In the genomic region with DNA sequence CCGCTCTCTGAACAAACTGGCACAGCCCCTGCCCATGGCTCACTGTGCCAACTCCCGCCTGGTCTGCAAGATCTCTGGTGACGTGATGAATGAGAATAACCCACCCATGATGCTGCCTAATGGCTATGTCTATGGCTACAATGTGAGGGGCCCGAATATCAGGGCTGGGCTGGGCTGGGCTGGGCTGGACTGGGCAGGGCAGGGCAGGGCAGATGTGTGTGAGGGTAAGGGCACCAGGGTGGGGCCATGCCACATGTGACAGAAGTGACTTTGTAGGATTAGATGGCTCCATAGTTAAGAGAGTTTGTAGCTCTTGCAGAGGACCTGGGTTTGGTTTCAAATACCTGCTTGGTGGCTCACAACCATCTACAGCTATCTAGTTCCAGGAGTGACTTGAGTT, we compare ENCODE assay signal across 21 mouse cellular contexts. TPM values are rescaled to one million over a fixed set of nuclear protein-coding genes. Genes with fewer than 3 reads are reported as not detected.
DNase-seq lines count a peak whose midpoint lies in the region; ATAC-seq and TF ChIP-seq lines count a peak whose summit lies in the region.
"Had no signal": no experiment of that assay in that cellular context is flagged by ENCODE, and none has a peak within 500 bp of the region (broad histone marks: within the 10 kb centered on the region; RNA-seq: fewer than 3 reads in every experiment).

No protein-coding gene starts in this region.

- TF ChIP-seq CTCF in spleen, adult 2 months (IDR thresholded peaks at IDR 0.05; ENCODE audit: extremely low read depth, insufficient read depth, insufficient read length, insufficient replicate concordance) = no peak

- TF ChIP-seq POLR2A in spleen, adult 2 months (IDR thresholded peaks at IDR 0.05; ENCODE audit: low read depth, low read length) = no peak

- H3K4me2 ChIP-seq in liver, embryonic 13.5 days = peak overlapping the region; percentile 47
- H3K4me2 ChIP-seq: embryonic facial prominence, embryonic 13.5 days; forebrain, embryonic 13.5 days; limb, embryonic 13.5 days; lung, embryonic 14.5 days; midbrain, embryonic 12.5 days had no signal

- 89% methylated on average over 4 of the region's 4 CpGs for WGBS in spleen, adult 2 months
- 73% methylated on average over 4 of the region's 4 CpGs for WGBS in liver, embryonic 13.5 days (ENCODE audit: insufficient replicate concordance)
- WGBS in limb, embryonic 10.5 days = 93% methylated on average over 4 of the region's 4 CpGs

- H3K4me1 ChIP-seq in spleen, adult 2 months (ENCODE audit: control insufficient read depth, insufficient read depth, insufficient read length) = peaks cover 5% of the 10 kb centered on the region; the same call in 1 of the 2 replicates
- peaks cover 37% of the 10 kb centered on the region for H3K4me1 ChIP-seq in liver, embryonic 13.5 days (replicated peaks)
- no peaks in the 10 kb centered on the region for H3K4me1 ChIP-seq in limb, embryonic 10.5 days
- H3K4me1 ChIP-seq: embryonic facial prominence, embryonic 13.5 days; forebrain, embryonic 13.5 days; limb, embryonic 13.5 days; midbrain, embryonic 12.5 days had no signal

- no peaks in the 10 kb centered on the region for H3K9me3 ChIP-seq in liver, embryonic 13.5 days (replicated peaks)
- H3K9me3 ChIP-seq in limb, embryonic 10.5 days (replicated peaks) = no peaks in the 10 kb centered on the region
- H3K9me3 ChIP-seq: embryonic facial prominence, embryonic 13.5 days; forebrain, embryonic 13.5 days; limb, embryonic 13.5 days; midbrain, embryonic 12.5 days had no signal

- peak overlapping the region; percentile 43 for H3K27ac ChIP-seq in spleen, adult 2 months (ENCODE audit: insufficient read depth, low read length)
- H3K27ac ChIP-seq in liver, embryonic 13.5 days = peak overlapping the region; percentile 66
- no peak overlapping the region for H3K27ac ChIP-seq in limb, embryonic 10.5 days
- H3K27ac ChIP-seq: embryonic facial prominence, embryonic 13.5 days; forebrain, embryonic 13.5 days; left cerebral cortex, adult 2 months; limb, embryonic 13.5 days; midbrain, embryonic 12.5 days had no signal

- ATAC-seq in liver, embryonic 13.5 days (ENCODE audit: low read depth) = peak; percentile 91
- ATAC-seq in megakaryocyte-erythroid progenitor cell, adult 5-6 weeks (replicated peaks; ENCODE audit: low FRiP score, low TSS enrichment, poor library complexity, severe bottlenecking) = peak; percentile 42
- ATAC-seq: forebrain, embryonic 13.5 days had no signal

- H3K9ac ChIP-seq in liver, embryonic 13.5 days = peak overlapping the region; percentile 39; the same call in 1 of the 2 replicates
- H3K9ac ChIP-seq: embryonic facial prominence, embryonic 13.5 days; forebrain, embryonic 13.5 days; limb, embryonic 13.5 days; lung, embryonic 14.5 days; midbrain, embryonic 12.5 days had no signal

- peaks cover 22% of the 10 kb centered on the region for H3K36me3 ChIP-seq in spleen, adult 2 months (ENCODE audit: control insufficient read depth, insufficient read depth, low read length)
- peaks cover 79% of the 10 kb centered on the region for H3K36me3 ChIP-seq in liver, embryonic 13.5 days
- peaks cover 81% of the 10 kb centered on the region for H3K36me3 ChIP-seq in limb, embryonic 10.5 days

- peak; percentile 20 to 38 for DNase-seq in cerebellum, postnatal 10 days
- no peak for DNase-seq in cerebellum, adult 18-20 months
- DNase-seq in spleen, adult 2 months (ENCODE audit: low read depth in 1 of 2, low spot score in 2 of 2) = no peak
- no peak for DNase-seq in spleen, adult 18-20 months
- no peak for DNase-seq in liver, embryonic 13.5 days
- no peak for DNase-seq in lung, postnatal 36 days
- DNase-seq in limb, embryonic 10.5 days (ENCODE audit: low spot score) = no peak
- DNase-seq: adrenal gland, adult 8-10 months; cerebellum, adult 9-11 months; gastrocnemius, postnatal 10 days; kidney, postnatal 14 days; right cerebral cortex, postnatal 25 days; thymus, postnatal 14 days had no signal

- H3K27me3 ChIP-seq in spleen, adult 2 months (ENCODE audit: control insufficient read depth, insufficient read depth, low read length) = no peaks in the 10 kb centered on the region
- H3K27me3 ChIP-seq in liver, embryonic 13.5 days = no peaks in the 10 kb centered on the region
- H3K27me3 ChIP-seq in limb, embryonic 10.5 days (ENCODE audit: low read depth, poor library complexity, severe bottlenecking) = no peaks in the 10 kb centered on the region
- H3K27me3 ChIP-seq: CH12.LX; embryonic facial prominence, embryonic 13.5 days; forebrain, embryonic 13.5 days; limb, embryonic 13.5 days; midbrain, embryonic 12.5 days had no signal

- H3K4me3 ChIP-seq in spleen, adult 2 months (ENCODE audit: extremely low read depth, insufficient read depth, insufficient read length) = no peak overlapping the region
- H3K4me3 ChIP-seq in liver, embryonic 13.5 days (replicated peaks) = no peak overlapping the region
- H3K4me3 ChIP-seq in limb, embryonic 10.5 days = no peak overlapping the region
- H3K4me3 ChIP-seq: embryonic facial prominence, embryonic 13.5 days; forebrain, embryonic 13.5 days; left cerebral cortex, adult 2 months; limb, embryonic 13.5 days; midbrain, embryonic 12.5 days had no signal

RNA-seq across cellular contexts. Expression of a gene that starts 6.7 kb away (rescaled TPM):
- 4.1 and 4.9 TPM in 2 replicates for polyA plus RNA-seq in spleen, adult 2 months (2012; rRNA removed)
- 2.2 and 2.7 TPM in 2 replicates for polyA plus RNA-seq in liver, embryonic 13.5 days (2015; fragmentation: Nextera tagmentation; extraction: Ambion mirVana)
- 9.5 and 13.2 TPM in 2 replicates for total RNA-seq in megakaryocyte-erythroid progenitor cell, adult 5-6 weeks (2014; fragmentation: Nextera tagmentation)
- total RNA-seq in megakaryocyte-erythroid progenitor cell, adult 5-6 weeks (2017) = 4.9 and 6.2 TPM in 2 replicates
- polyA plus RNA-seq in limb, embryonic 10.5 days (2016; fragmentation: Nextera tagmentation; extraction: Ambion mirVana) = 6.0 and 8.6 TPM in 2 replicates

RNA-seq across cellular contexts. Expression of a gene that starts 36.4 kb away (rescaled TPM):
- 68.2 and 77.3 TPM in 2 replicates for polyA plus RNA-seq in spleen, adult 2 months (2012; rRNA removed)
- 54.9 and 58.2 TPM in 2 replicates for polyA plus RNA-seq in liver, embryonic 13.5 days (2015; fragmentation: Nextera tagmentation; extraction: Ambion mirVana)
- total RNA-seq in megakaryocyte-erythroid progenitor cell, adult 5-6 weeks (2014; fragmentation: Nextera tagmentation) = 60.4 and 69.2 TPM in 2 replicates
- total RNA-seq in megakaryocyte-erythroid progenitor cell, adult 5-6 weeks (2017) = 218 and 226 TPM in 2 replicates
- 161 and 162 TPM in 2 replicates for polyA plus RNA-seq in limb, embryonic 10.5 days (2016; fragmentation: Nextera tagmentation; extraction: Ambion mirVana)

Comparison
In these comparisons a context has a peak if more than half of its experiments do, and no peak if none do; other contexts are left out.
1. DNase-seq: peak in cerebellum, postnatal 10 days (2 of 2); none in cerebellum, adult 18-20 months (0 of 2), spleen, adult 2 months (0 of 2), spleen, adult 18-20 months (0 of 2), liver, embryonic 13.5 days (single experiment), lung, postnatal 36 days (single experiment) and limb, embryonic 10.5 days (single experiment).